Mouse (Mus musculus): ENCODE results near the gene Ptpn7.

The Ptpn7 gene

DNA sequence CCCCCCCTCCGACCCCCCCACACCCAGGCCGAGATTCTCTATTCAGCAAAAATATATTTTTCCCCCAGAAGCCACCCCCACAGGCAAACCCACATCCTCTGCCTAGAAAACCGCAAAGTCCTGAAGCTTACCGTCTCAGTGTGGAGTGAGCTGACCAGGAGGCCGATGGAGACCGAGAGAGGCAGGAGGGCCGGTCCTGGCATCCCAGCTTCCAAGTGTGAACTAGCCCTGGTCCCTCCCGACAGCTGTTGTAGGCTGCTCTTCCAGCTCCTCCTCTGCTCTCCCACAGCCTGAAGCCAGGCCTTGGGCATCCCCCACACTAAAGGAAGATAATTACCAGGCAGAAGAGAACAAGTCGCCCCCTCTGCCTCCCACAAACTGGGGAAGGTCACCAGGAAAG is 3.5 kb upstream of the Ptpn7 start:
- no peak for DNase-seq (ENCODE audit: low read depth)

DNA sequence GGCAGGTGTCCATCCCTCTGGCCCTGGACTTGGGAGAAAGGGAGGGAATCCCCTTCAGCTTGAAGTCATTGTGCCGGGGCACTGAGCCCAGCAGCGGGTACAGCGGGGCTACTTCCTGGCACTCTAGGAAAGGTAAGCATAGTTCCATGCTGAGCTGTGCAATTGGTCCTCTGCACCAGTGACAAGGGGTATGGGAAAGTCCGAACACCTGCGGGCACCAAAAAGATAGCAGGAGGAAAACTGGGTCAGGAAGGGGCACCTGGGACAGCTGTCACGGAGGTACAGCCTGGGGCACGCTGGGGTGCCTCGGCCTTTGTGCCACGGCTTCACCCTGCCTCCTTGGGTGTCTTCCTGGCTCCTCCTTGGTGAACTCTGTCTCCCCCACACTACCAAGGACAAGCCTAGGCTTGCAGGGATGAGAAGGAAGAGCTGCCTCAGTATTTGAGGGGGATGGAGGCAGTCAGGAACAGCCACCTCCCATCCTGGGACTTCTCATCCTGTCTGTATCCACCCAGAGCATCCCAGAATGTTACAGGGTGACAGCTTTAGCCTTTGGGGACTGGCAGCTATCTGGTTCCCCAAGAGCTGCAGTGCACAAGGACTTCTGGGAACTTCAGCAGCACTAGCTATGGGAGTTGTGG is 2.8 kb upstream of the Ptpn7 start:
- DNase-seq (ENCODE audit: low read depth) = no peak

DNA sequence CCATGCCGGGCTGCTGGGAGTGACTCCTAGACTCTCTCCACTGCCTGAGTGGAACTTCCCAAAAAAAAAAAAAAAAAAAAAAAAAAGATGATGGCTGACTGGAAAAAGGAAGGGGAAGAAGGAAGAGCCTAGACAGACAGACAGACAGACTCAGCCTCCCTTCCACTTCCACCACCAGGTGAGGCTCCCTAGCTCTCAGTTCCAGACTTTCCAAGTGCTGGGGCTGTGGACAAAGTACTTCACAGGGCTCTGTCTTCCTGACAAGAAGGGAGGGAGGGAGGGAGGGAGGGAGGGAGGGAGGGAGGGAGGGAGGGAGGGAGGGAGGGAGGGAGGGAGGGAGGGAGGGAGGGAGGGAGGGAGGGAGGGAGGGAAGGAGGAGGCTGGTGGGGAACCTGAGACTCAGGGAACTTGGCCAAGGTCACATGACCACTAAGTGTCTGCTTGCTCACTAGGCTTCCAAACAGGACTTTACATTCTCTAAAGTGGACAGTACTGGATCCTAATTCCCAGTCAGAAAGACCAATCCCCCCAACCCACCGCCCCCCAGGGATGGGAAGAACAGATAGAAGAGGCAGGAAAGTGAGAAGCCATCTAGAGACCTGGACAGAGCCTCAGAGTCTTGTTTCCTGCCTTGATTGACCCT is 2.0 kb upstream of the Ptpn7 start:
- DNase-seq (ENCODE audit: low read depth) = no peak

DNA sequence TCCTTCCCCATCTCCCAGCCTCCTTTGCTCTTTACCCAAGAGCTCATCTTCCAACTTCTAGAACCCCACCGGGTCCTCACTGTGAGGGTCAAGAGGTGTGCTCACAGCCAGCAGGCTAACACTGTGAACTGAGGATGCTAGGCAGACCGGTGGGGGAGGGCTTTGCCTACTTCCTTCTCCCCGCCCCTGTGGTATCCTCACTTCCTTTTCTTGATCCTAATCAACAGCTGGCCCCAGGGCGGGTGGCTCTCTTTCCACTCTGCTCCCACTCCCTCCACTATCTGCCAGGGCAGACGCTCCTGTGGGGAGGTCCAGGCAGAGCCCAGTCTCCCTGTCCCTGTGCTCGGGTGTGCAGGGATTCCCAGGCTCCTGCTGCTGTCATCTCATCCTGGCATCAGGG is 1.5 kb upstream of the Ptpn7 start:
- DNase-seq (ENCODE audit: low read depth) = no peak

DNA sequence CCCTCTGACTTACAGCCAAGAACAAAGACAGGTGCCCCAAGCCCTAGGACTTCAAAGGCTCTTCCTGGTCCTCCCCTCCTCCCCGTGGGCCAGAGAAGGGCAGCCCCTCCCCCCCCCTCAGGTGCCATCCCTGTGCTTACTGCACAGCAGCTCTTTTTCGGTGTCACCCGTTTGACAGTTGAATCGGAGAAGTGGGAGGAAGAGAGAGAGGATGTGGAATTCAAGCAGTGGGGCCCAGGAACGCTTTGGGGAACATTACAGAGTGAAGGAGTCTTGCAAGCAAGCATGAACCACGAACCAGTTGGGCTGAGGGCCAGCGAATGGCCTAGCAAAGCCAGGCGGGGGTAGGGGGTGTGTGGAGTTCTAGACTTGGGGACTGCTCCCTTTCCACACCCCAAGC is 940 bp upstream of the Ptpn7 start:
- no peak for DNase-seq (ENCODE audit: low read depth)

DNA sequence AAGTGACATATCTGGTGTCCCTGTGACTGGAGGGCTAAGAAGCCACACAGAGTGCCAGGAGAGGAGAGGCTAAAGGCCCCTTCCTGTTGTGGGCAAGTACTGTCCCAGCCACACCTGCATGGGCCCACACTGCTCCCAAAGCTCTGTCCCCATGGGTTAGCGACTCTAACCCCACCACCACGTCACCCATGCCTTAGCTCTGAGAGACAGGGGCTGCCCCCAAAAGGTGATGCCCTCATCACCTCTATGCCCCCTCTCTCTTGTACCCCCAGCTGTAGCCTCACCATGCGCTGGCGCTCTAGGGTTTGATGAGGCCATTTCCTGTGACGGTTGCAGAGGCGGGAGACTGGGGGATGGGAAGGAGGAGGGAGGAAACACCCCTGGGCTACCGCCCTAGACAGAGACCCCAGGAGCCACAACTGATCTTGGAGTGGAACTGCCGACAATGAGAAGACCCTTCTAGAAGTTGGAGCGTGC is 431 bp downstream of the Ptpn7 start:
- DNase-seq (ENCODE audit: low read depth) = no peak

DNA sequence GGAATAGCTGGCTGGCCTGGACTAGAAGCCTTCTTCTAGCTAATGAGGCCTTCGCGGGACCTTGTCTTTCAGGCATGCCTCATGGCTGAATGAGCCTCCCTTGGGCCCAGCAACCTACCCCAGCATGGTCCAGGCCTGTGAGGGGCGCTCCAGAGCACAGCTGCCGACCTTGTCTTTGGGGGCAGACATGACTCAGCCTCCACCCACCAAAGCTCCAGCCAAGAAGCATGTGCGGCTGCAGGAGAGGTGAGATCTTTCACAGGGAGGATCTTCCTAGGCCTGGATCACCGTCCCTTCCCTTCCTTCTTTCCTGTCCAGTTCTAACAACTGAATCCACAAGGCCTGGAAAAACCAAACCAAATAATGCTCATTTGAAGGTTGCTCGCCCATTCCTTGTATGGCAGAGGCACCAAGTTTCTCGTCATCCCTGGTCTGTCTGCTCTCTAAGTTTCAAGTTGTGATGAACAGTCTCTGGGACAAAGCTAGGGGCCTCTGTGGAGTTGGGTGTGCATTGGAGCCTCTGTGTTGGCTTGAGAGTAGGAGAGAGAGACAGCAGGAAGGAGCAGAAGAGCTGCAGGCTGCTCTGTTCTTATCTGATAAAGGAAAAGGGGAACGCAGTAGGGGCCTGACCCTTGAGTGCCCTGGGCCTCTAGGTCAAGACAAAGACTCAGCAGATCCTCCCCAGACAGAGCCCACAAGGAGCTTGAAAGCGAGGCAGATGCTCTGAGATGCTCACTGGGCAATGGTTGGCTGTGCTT is 1.4 kb downstream of the Ptpn7 start:
- no peak for DNase-seq (ENCODE audit: low read depth)

DNA sequence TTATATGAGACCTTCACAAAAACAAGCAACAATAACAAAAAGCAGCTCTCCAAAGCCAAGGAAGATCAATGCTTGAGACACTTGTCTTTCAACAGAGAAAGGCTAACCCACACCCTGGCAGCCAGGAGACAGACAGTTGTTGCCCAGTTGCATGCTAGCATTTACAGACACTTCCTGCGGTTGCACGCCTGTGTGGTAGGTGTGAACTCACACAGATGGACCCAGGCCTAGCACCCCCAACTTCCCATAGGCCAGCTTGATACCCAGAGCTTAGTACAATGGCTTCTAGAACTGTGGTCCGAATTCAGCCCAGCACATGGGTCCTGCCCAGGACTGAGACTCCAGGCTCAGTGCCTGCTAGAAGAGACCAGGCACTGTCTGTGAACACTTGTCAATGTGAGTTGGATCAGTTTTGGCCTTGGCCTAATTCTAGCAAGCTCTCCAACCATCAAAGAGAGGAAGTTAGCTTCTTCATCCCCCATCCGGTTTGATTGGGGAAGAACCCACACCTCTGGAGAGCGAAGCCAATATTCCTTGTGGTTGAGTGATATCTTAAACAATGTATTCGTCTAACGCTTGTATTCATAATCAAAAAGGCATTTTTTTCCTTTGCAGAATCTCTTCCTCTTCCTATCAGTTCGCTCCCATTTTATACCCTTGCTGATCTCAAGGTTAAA is 2.7 kb downstream of the Ptpn7 start:
- DNase-seq (ENCODE audit: low read depth) = no peak

DNA sequence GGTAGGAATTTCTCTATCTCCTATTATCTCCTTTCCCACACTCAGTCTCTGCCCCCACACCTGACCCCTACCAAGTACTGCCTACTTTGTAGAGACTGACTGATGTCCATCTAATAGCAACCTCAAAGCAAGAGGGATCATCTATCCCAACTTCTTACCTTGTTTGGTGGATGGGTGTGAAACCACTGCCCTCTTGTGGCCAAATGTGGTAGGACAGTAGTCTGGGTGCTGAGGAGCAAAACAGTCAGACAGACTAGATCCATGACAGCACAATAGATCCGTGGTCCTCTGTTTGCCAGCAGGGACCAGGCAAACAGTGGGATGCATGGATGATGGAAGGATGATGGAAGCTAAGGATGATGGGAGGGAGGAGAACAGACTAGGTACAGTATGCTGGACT is 4.0 kb downstream of the Ptpn7 start:
- DNase-seq (ENCODE audit: low read depth) = peak; percentile 72

DNA sequence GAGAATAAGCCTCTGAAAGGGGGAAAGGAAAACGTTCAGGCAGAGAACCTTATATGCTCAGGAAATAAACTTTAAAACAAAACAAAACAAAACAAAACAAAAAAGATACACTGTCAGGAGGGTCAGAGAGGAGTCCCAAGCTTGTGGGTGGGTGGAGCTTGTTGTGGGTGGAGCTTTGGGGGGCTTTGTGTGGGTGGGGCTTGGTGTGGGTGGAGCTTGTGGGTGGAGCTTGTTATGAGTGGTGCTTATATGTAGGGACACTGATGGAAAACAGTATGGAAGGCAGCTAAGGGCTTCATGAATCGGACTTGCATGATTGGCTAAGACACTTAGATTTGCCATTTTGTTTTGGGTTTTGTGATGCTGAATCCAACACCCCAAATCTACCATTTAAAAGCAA is 7.4 kb downstream of the Ptpn7 start:
- DNase-seq (ENCODE audit: low read depth) = no peak

DNA sequence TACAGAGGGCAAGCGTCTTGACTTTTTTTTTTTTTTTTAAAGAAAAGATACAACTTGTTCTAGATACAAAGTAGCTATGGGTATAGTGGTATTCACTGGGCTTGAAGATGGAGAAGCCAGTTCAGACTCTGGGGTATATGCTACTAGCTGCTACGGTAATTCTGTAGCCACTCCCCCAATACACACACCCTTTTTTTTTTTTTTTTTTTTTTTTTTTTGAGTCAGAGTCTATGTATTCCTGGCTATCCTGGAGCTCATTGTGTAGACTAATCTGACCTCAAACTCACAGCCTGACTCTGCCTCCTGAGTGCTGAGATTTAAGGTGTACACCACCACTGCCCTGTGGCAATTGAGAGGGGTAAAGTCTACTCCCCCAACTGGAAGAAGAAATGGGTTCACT is 10.0 kb downstream of the Ptpn7 start:
- DNase-seq (ENCODE audit: low read depth) = no peak

DNA sequence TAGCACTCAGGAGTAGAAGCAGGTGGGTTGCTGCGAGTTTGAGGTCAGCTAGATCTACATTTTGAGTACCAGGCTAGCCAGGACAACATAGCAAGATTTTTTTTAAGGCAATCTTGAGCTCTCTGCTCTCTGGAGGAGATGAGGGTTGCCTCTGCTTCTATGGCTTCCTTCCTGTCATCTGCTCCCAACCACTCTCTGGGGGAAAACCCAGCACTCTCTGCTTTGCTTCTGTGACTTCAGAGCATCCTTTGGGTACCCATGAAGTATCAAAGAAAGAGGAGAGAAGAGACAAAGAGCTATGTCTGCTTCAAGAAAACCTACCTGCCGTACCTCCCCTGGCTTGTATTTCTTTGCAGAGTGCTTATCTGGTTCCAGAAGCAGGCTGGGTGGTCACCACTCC is 11.4 kb downstream of the Ptpn7 start:
- DNase-seq (ENCODE audit: low read depth) = no peak

DNA sequence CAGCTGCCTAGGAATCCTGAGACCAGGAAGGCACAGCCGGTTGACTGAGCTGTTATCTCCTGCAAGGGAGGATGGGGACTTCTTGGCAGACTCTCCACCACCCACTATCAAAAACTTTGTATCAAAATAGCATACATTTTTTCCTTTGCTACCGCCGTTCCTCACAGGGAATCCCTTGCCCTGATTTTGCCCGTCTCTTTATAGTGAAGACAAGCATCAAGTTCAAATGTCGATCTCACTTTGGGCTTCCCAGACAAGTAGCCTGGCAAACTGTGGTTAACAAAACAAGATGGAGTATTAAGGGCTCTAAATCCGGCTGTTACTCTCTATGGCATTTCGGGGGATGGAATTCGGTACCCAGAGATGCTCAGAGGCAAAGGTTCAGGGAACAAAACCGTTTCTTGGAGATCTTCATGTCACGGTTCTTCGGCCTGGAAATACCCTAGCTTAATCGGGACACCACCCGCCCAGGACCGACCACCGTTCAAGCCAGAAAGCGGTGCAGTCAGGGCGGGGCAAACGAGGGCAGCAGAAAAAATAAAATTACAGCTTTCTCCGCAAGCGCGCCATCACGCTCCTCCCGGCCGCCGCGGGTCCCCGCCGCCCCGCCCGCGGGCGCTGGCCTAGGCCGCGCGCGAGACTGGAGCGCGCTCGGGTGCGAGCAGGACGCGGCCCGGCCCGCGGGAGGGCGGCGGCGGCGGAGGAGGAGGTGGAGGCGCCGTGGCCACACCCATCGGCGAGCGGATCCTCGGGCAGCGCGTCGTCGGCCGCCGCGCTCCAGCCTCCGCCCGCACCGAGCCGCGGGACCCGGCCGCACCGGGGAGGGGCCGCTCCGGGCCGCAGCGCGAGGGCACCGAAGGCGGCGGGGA is 13.8 kb downstream of the Ptpn7 start, which contains the start of gene Arl8a:
Gene Arl8a (plus strand): TSS at position 748 of the 869 bp plus-strand sequence.
- DNase-seq (ENCODE audit: low read depth) = no peak

DNA sequence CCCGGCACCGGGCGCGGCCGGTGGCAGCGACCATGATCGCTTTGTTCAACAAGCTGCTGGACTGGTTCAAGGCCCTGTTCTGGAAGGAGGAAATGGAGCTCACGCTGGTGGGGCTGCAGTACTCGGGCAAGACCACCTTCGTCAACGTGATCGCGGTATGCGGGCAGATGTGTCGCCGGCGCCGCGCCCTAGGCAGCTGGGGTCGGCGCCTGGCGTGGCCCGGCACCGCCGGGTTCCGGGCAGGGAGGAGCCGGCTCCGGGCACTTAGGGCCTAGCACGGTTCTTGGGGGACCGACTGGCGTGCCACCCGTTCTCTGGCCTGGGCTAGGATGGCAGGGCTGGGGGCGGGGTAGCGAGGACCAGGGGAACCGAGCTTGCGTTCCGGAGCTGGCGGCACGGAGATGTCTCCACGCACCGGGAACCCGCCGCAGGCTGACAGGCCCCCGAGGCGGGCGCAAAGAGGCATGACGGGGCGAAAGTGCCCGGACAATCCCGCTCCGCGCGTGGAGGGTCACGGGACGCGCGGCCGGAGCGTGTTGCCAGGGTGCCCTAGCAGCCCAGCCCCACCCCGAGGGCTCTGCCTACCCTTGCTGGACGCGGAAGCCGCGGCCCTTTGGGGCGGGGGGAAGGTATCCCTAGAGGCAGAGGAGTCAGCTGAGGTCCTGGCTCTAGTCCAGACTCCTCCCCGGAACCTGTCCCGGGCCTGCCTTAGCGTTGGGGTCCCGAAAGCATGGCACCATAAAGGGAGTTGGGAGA is 14.6 kb downstream of the Ptpn7 start:
- no peak for DNase-seq (ENCODE audit: low read depth)

DNA sequence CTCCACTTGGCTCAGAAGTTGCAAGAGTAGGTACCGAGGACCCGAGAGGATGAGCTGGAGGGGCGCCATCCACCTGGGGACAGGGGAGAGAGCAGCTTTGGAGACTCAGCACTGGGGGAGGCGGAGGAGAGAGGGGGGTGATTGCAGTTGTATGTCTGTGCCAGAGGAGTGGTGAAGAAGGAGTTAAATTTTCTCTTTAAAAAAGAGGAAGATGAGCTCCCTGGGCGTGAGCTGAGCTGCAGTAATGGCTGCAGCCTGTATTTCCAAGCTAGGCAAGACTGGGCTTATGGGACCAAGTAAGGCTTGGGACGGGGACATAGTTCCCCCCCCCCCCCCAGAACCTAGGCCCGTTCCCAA is 15.2 kb downstream of the Ptpn7 start:
- no peak for DNase-seq (ENCODE audit: low read depth)

DNA sequence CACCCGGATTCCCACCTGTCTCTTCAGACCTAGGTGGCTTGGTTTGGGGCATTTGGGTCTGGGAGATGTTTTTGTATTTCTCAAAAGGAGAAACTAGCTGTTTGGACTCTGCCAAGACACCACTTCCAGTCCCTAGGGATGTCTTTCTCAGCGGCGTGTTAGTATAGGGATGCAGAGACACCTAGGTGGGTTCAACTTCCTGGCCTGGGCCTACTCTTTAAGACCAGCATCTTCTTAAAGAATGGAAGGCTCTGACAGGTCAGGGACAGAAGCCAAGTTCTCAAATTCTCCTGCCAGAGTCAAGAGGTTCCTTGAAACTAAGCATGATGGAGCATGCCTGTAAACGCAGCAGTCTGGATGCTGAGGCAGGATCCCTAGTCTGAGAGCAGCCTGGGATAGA is 16.0 kb downstream of the Ptpn7 start:
- no peak for DNase-seq (ENCODE audit: low read depth)

DNA sequence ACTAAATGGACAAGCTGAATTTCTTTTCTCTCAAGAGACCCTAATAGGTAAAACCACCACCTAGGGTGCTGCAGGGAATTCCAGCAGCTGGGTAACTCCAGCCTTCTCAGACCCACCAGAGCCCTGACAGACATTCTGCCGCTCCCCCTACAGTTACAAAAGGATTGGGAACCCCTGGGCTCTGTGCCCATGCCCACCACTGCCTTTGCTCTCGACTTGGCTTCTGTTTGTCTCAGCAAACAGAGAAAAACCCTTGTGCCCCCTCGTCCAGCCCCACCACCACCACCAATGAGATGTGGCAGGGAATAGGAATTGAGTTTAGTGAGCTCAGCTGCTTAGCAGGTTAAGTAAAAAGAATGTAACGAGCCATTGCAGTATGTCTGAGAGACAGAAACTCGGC is 16.5 kb downstream of the Ptpn7 start:
- DNase-seq (ENCODE audit: low read depth) = no peak

DNA sequence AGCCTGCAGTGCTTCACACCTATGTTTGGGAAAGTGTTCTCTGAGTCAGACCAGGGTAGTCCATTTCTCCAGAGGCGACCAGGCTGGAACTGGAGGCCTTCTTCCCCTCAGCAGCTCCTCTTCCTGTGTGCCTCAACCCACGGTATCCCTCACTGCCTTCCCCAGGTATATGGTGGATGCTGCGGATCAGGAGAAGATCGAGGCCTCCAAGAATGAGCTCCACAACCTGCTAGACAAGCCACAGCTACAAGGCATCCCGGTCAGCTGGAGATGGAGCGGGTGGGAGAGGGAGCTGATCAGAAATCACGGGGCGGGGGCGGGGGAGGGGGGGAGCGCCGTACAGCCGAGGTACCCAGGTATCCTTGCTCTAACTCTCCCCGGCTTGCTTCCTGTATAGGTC is 21.5 kb downstream of the Ptpn7 start:
- DNase-seq (ENCODE audit: low read depth) = no peak

DNA sequence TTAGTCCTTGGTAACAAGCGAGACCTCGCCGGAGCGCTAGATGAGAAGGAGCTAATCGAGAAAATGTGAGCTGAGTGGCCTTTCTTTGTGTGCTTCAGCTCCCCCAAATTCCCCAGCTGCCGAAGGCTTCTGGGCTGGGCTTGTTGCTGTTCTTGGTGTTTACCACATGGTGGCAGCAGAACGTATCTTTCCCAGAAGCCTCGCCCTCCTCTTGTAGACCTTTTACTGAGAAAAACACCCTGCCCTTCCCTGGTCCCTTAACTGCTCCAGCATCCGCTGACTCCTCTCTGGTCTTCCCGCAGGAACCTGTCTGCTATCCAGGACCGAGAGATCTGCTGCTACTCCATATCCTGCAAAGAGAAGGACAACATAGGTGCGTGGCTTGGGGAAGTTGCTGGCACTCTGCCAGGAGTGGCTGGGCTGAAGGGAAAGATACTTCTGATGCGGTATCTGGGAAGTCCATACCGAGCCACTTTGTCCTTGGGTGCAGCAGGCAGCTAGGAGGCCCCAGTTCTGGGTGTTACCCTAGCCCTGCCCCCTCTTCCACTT is 22.0 kb downstream of the Ptpn7 start:
- peak; percentile 64 for DNase-seq (ENCODE audit: low read depth)

DNA sequence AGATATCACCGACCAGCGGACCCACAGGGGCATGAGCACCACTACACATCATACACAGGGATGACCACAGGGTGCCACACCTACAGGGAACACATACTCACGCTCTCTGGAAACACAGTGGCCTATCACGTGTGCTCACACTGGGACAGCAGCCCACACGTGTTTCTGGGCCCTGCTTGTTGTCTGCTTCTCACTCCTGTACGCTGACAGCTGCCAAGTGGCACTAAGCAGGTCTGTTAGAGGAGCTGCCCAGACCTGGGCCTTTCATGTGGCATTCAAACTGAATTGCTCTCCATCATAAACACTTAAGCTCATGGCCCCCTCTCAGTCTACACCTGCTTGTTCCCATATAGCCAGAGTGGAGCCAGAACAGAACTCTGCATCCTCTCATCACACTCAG is 23.8 kb downstream of the Ptpn7 start:
- no peak for DNase-seq (ENCODE audit: low read depth)

DNA sequence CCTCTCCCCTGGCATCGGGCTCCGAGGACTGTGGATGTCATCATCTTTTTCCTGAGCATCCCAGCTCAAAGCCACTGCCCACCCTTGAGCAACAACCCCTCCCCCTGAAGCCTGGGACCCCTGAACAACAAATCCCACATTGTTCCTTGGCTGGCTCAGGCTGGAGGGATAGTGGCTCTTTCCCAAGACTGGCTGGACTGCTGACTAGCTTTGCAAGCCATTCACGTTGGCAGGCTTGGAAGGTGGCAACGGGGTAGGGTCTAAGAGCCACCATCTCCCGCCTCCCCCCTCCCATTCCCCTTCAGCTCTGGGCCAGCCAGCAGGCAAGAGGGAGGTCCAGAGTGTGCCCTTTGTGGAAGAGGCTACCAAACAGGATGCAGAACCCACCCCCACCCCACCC is 26.1 kb downstream of the Ptpn7 start:
- no peak for DNase-seq (ENCODE audit: low read depth)

Measured in fibroblast of lung, adult 2 months (primary cell).